Mouse (Mus musculus): ENCODE results near the gene Plekhb2.
A peak's percentile ranks its signal among the peaks of the same experiment; 100 is the strongest.

Plekhb2 gene

DNA sequence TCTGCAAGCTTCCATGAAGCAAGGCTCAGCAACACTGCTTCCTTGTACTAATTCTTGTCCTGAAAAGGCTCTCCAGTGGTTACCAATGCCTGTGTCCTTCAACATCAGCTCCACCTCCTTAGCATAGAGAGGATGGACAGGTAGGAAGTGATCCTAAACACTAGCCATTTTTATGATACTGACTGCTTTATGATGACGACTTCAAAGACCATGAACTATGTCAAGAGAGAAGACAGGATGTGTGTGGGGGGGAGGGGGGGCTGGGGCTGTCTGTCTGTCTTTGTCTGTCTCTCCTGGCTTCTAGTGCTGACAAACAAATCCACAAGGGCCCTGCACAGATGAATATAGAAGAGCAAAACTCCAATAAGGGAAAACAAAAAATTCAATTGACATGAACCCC lies 18.4 kb upstream of the Plekhb2 start:
- no peak for DNase-seq (ENCODE audit: low read depth, low spot score)

DNA sequence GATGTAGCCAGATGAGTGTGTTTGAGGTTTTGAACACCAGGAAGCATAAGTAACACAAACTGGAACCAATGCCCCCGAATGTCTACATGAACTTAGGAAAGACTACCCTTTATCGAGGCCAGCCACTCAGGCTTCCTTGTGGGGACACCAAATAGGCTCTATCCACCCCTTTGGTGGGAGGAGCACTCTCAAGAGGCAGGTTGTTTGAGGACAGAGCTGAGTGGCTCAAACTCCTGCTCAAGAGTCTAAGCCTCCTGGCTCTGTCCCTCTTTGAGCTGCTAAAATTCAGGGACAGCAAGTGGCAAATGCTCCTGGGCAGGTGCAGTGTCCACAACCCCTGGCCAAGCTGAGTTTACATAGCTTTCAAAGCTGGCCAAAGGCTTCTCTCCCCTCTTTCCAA lies 14.9 kb upstream of the Plekhb2 start:
- no peak for DNase-seq (ENCODE audit: low read depth, low spot score)

DNA sequence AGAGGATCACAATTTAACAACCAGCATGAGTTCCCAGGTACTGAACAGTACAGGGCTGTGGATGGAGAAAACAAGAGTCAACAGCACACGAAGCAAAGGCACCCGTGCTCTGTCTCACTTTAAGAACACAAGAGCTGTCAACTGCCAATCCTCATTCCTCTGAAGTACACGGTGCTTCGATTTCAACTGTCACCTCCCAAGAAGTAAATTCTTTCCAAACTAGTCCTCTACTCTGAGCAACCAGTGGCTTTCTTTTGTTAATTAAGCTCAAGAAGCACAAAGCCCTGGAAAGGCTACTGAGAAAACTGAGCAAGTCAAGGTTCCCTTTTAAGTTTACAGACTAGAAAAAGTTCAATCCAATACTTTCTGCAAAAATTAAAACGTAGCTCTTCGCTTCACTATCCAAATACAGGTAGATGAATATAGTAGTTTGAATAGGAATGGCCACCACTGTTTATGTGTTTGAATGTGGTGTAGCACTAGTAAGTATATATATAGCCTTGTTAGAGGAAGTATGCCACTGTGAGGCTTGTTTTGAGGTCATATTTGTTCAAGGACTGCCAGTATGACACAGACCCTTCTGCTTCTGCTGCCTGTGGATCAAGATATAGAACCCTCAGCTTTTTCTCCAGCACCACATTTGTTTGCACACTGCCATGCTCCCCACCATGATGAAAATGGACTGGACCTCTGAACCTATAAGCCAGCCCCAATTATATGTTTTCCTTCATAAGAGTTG lies 11.7 kb upstream of the Plekhb2 start:
- no peak for DNase-seq (ENCODE audit: low read depth, low spot score)

DNA sequence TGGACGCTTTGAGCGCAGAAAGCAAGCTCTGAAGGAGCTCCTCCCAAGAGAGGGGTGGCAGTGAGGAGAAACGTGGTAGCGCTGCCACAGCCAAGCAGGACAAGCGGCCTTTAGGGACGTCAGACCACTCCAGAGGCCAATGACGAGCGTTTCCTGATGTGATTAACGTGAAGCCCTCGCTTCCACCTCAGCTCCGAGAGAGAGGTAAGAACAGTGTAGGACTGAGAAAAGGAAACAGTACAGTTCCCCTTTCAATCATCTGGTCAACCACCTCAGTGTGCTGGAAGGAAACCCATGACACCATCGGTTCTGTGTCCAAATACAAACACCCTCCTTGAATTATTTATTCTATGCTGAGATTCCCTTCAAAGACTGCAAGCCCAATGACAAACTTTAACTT lies 10.5 kb upstream of the Plekhb2 start:
- DNase-seq (ENCODE audit: low read depth, low spot score): no peak

DNA sequence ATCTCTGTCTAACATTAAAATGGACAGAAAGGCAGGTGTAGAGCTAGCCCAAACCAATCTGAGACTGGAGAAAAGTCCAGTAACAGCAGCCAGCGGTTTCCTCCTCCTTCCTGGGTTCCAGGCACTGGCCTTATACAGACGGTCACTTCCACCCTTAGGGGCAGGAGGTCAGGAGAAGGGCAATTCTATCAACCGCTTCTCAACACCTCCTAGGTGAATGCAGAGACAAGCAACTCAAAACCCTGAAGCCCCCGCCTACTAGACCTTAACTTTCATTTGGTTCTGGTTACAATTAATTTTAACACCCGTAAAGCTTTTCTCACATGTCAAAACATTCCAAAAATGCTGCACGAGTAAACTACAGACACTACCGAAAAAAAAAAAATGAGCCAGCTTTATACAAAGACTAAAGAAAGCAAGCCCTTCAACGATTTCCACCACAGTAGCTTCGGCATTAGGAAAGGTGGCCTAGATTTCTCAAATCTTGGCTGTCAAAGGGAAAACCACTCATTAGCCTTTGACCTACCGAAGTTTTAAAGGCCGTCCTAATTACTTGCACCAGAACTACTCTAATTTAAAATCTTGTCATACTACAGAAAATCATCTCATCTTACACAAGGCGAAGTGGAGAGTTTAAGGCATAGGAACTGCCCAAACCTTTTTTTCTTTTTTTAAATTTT lies 7.9 kb upstream of the Plekhb2 start:
- peak; percentile 26 for DNase-seq (ENCODE audit: low read depth, low spot score)

DNA sequence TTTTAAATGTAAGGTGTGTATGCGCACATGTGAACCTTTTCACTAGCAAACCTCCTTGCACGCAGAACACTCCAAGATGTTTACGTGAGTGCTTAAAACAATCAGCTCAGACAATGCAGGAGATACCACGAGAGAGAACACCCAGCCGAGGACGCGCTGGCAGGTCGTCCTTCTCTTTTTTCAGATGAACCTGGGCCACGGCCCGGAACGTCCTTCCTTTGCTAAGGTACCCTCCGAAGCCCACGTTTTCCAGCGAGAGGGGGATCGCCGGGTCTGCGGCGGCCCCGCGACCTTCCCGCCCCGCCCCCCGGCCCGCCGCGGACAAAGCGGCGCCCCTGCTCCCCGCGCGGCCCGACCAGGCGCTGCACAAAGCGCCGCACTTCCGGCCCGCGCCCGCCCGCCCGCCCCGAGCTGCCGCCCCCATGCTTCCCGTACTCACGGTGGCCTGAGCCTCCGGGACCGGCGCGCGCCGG lies 7.4 kb upstream of the Plekhb2 start:
- peak; percentile 20 for DNase-seq (ENCODE audit: low read depth, low spot score)

DNA sequence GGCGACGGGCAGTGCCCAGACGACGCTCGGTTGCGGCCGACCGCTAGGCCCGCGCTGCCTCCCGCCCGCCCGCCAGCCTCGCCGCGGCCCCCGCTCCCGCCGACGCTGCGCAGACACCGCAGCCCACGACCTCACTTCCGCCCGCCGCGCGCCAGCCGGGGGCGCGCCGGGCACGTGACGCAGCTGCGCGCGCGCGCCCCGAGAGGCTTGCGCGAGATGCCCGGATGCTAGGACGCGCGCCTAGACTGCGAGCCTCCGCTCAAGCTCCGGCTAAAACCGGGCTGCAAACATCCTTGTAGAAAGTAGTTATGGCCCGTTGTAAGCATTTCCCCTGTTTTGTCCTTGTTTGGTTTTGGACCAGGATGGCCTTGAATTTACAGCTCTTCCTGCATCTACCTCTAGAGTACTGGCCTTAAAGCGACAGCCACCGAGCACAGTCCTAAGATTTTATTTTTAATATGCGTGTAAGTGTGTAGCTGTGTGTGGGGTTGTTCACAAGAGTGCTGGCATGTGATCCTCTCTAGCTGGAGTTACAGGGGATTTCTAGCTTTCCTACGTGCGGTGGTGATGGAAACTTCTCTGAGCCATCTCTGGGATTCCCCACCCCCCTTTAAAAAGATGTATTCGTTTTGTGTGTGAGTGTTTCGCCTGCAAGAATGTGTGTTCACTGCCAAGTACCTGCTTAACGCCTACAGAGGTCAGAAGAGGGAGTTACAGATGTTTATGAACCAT lies 6.7 kb upstream of the Plekhb2 start, which contains the start of gene Fam168b:
Fam168b (minus strand) TSS at position 179 of the 732 bp plus-strand sequence.
- DNase-seq (ENCODE audit: low read depth, low spot score): peak; percentile 76

DNA sequence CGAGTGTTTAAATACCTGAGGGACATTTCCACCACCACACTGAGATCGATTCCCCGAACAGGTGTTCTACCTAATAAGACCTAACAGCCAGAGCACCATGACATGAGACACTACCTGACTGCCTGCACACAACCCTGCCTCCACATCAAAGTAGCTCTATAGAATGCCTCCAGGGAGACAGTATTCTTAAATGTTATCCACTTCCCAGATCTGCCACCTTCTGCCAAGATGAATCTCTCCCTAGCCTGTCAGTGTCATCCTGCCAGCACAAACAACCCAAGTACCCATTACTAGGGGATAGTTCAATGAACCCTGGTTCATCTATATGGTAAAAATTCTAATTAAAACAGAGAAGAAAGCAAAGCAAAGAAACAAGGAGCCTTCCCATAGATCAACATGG lies 2.7 kb upstream of the Plekhb2 start:
- DNase-seq (ENCODE audit: low read depth, low spot score): no peak

DNA sequence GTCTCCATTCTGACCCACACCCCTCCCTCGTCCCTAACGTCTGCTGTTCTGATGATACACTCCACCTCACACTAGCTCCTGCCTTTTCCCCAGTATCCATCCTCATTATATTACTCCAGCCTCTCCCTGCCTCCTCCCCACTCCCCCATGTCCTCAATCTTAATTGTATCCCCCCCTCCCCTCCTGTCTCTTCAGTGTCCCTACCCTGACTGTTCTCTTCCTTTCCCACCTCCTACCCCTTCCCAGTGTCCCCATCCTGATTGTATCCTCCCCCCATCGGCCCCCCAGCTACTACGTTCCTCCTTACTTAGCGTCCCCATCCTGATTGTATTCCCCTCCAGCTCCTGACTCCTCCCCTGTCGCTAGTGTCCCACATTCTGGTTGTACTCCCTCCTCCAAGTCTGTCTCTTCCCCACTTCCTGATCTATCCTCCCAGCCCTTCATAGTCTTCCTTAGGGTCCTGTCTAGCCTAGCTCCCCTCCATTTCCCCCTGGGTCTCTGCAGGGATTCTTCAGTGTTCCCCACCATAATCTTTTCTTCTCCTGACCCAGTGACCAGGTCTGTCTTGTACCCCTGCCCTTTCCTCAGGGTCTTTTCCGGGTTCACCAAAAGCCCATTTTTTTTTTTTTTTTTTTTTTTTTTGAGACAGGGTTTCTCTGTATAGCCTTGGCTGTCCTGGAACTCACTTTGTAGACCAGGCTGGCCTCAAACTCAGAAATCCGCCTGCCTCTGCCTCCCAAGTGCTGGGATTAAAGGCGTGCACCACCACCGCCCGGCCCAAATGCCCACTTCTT lies 764 bp downstream of the Plekhb2 start:
- DNase-seq (ENCODE audit: low read depth, low spot score): no peak

DNA sequence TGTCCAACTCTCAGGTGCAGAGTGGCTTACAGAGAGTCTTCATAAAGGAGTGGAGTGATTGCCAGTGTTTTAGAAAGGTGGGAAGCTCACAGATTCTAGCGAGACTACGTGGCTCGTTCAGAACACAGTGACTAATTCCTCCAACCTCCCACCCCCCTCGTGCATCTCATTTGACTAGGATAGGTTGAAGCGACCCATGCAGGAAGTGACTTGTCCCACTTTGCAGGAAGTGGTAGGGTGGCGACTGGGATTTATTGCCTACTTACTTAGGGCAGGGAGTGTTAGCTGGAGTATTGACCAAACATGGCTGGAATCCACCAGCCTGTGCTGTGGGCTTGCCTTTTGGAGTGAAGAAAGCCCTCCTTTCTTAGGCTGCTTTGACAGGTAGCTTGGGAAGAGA lies 1.8 kb downstream of the Plekhb2 start:
- DNase-seq (ENCODE audit: low read depth, low spot score): no peak

DNA sequence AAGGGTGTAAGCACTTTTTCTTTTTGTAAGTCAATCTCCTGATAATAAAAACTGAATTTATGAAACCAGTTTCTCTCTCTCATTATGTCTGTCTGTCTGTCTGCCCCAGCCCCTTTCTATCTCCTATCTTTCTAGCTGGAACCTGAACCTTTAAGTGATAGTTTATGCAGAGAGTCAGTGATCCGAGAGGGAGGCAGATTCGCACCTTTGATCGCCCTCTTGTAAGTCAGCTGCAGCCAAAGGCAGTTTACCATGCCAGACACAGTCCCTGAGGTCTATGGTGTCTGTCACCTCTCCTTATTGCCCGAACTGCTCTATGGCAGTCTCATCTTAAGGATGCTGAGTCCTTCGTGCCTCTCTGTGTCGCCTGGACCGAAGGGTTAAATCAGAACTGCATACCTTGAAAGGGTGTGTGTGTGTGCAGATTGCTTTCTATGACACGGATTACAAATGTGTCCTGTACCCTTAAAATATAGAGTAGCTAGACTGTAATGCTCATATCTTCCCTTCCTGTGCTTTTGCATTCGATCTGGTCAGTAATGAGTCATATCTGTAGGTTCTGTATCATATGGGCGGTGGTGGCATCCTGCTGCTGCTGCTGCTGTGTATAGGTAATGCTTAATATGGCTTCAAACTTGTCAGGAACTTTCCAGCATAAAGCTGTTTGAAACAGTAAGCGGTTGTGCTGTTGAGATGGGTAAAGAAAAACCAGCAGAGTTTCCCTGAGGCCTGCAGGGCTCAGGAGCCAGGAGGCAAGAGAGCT lies 2.5 kb downstream of the Plekhb2 start:
- DNase-seq (ENCODE audit: low read depth, low spot score): no peak

DNA sequence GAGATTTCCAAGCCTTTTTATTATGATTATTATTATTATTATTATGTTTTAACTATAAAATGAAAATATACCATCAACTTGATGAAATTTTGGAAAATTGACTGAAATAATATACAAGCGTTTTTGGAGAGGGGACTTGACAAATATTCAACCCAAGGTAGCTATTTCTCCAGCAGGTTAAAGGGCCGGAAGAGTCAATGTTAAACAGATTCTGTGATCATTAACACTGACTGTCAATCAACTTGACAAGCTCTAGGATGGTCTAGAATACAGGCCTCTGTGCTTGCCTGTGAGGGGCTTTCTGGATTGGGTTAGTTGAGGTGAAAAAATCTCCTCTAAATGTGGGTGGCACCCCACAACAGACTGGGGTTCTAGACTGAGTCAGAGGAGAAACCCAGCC lies 4.0 kb downstream of the Plekhb2 start:
- no peak for DNase-seq (ENCODE audit: low read depth, low spot score)

DNA sequence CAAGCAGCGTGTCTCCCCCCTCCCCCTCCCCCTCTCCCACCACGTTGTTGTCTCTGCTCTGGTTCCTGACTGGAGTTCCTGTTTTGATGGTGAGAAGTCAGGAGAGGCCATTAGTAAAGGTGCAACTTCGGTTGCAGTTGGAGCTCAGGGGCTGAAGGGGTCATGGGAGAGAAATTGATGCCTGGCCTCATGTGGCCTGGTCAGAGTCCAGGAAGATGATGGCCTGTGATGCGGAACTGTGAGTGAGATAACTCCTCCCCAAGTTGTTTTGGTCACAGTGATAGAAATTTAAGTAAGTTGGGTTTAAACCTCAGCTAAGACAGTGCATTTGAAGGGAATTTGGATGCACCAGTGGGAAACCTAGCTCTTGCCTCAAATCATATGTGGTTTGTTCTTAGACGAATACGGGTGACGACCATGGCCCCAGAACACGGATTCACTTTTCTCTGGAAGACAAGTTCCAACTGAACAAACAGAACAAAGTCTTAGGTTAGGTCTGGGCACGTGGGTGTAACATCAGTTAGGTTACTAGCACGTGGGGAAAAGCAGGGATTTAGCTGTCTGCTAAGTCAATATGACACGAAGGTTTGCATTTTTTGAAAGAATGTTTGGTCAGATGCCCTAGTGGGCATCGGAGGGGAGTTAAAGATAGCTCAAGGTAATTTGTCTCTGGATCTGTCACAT lies 5.4 kb downstream of the Plekhb2 start:
- DNase-seq (ENCODE audit: low read depth, low spot score): no peak

DNA sequence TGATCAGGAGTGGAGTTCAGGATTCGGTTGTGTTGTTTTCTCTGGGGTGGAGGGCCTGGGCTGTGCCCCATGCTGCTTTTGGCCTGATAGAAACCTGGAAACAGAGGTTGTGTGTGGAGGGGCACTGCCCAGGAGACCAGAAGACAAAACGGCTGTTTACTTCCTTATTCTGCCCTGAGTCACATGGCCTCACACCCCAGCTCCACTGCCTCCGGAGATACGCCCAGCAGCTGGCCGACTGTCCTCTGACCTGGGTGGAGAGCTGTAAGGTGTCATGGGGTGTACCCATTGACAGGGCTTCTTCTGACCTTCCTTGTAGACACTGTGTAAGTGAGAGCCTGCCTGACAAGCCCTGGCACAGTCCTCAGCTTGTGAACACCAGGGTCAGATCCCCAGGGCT lies 8.9 kb downstream of the Plekhb2 start:
- no peak for DNase-seq (ENCODE audit: low read depth, low spot score)

DNA sequence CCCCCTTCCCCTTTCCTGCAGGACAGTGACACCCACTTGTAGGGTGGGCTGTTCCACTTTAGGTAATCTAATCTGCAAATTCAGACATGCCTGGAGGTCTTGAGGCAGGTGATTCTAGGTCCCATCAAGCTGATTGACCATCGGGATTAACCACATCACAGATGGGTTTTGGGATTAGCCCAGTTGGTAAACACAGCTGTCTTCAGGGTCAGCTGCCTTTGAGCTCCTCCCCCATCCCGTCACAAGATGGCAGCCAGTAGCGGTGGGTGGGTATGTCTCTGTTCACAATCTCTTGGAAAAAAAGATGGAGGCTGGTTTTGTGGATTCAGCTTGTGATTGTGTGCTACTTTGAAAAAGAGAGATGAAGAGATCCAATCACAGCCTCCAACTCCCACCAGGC lies 10.0 kb downstream of the Plekhb2 start:
- DNase-seq (ENCODE audit: low read depth, low spot score): no peak

DNA sequence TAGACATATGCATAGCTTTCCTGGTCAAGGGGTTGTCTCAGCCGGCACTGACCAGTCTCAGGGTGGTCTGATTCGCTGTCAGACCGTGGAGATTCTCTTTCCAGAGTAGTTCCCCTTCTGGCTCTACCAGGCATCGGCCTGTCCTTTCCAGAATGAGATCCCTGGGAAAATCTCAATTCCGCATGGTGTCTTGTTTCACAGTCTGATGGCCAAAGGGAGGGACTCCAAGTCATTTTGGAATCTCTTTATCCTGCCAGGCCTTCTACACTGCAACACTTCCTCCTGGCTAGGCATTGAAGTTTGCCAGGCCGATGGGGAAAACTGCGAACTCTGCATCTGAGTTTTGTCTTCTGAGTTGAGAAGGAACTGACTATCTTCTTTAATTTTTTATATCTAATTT lies 10.4 kb downstream of the Plekhb2 start:
- DNase-seq (ENCODE audit: low read depth, low spot score): no peak

DNA sequence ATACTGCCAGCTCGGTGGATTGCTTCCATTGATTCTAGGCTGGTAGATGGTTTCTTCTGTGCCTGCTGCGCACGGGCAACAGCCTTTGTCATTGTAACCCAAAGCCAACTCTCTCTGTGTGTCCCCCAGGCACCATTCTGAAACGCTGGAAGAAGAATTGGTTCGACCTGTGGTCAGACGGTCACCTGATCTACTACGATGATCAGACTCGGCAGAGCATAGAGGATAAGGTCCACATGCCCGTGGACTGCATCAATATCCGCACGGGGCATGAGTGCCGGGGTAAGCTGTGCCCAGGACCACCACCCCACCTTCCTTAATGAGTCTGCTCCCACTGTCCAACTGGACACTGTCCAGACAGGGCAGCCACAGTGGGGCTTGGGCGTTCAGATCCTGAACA lies 13.1 kb downstream of the Plekhb2 start:
- DNase-seq (ENCODE audit: low read depth, low spot score): no peak

DNA sequence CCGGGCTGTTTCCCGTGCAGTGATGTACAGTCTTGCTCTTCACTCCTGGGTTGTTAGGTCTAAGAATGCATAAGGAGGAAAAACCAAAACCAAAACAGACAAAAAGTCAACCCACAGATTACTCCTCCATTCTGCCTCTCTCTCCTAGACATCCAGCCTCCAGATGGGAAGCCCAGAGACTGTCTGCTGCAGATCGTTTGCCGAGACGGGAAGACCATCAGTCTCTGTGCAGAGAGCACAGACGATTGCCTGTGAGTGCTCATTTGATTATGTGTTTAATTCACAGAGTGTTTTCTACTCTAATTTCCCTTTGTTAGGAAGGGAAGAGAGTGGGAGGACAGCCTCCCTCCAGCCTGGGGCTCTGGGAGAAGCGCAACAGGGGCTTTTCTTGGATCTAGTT lies 13.5 kb downstream of the Plekhb2 start:
- DNase-seq (ENCODE audit: low read depth, low spot score): no peak

DNA sequence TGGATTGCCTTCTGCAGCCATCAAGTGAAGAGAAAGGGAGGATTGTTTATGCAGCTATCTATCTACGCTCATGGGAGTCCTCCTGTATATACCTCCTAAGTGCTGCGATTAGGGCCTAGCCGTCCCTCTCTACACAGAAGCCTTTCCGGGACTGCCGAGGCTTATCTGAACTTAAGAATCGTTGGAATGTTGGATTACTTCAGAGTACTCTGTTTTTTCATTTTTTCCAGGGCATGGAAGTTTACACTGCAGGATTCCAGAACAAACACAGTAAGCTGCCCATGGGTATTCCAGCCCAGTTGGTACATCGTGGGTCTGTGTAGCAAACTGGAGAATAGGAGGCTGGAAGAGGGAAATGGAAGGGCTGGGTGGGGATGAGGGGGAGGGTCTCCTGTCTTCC lies 14.5 kb downstream of the Plekhb2 start:
- no peak for DNase-seq (ENCODE audit: low read depth, low spot score)

DNA sequence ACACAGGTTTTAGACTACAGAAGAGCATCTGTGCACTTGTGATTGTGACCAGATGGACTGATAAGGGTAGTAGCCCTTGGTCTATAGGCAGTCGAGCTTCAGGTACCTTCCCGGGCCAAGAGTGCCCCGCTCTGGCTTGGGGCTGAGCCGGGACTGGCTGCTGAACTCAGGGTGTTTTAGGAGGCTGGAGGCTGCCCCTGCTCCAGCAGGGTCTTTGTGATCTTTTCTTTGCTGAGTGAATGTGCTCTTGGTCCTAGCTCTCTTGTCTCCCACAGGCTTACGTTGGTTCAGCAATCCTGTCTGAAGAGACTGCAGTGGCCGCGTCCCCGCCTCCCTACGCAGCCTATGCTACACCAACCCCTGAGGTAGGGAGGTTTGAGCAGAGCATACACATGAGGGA lies 16.1 kb downstream of the Plekhb2 start:
- no peak for DNase-seq (ENCODE audit: low read depth, low spot score)

All from c-Kit-negative CD71-positive TER-119-positive erythroid progenitor cells, embryonic 14.5 days (primary cell).